Mouse (Mus musculus): ENCODE measurements around the gene Creg2. TPM values are rescaled to one million over a fixed set of nuclear protein-coding genes. Genes with fewer than 3 reads are reported as not detected.
A peak's percentile ranks its signal among the peaks of the same experiment; 100 is the strongest.
"Not testable (repeated sequence)": the region's sequence is repeated elsewhere in the genome, so short reads cannot be mapped to it uniquely, and the experiment has no call there.

The Creg2 gene
- polyA plus RNA-seq, 1 experiment from 2014 or later, result 0.06 TPM

DNA sequence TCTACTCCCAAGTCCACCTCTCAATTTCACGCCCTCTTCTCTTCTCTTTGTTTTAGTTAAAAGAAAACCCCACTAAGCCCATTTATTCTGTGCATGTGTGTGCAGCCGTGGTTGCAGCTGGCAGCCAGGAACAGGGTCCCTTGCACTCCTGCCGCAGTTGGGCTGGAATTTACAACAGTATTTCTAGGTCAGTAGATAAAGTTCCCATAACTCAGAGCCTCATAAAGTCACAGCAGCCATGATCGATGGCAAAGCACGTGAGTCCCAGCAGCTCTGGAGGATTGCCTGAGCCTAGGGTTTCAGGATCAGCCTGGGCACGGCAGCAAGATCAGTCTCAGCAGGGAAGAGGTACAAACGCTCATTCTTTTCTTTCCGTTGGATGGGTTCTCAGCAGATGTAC lies 32.8 kb downstream of the Creg2 start:
- Histone ChIP-seq H3K4me3 (no peak overlapping the region), H3K9ac (no peak overlapping the region), H3K27ac (no peak overlapping the region), H3K4me2 (no peak overlapping the region), H3K4me1 (no peaks in the 10 kb centered on the region), H3K36me3 (no peaks in the 10 kb centered on the region), H3K9me3 (no peaks in the 10 kb centered on the region), H3K27me3 (no peaks in the 10 kb centered on the region)
- WGBS, result 43% methylated on average over 8 of the region's 8 CpGs
- no peak for ATAC-seq (ENCODE audit: borderline replicate concordance, extremely low read depth, low FRiP score, low TSS enrichment)

DNA sequence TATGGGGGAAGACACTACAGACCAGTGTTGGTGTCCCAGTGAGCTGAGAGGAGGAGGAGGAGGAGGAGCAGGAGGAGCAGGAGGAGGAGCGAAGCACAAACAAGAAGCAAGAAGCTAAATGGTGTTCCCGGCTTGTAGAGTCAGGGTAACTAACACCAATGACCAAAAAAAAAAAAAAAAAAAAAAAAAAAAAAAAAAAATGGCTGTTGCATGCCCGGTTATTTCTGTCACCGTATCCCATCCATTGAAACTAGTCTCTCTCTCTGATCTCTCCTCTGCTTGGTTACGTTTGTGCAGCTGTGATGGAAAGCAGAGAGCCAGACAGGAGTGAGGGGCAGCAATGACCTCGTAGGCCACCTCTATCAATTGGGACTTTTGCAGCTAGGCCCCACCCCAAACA lies 35.7 kb downstream of the Creg2 start:
- no peaks in the 10 kb centered on the region for H3K9me3 ChIP-seq
- ATAC-seq (ENCODE audit: borderline replicate concordance, extremely low read depth, low FRiP score, low TSS enrichment), result no peak
- H3K27ac ChIP-seq, result no peak overlapping the region
- 61% methylated on average over 6 of the region's 6 CpGs for WGBS
- no peaks in the 10 kb centered on the region for H3K4me1 ChIP-seq
- no peak overlapping the region for H3K9ac ChIP-seq
- no peaks in the 10 kb centered on the region for H3K36me3 ChIP-seq
- no peaks in the 10 kb centered on the region for H3K27me3 ChIP-seq
- no peak overlapping the region for H3K4me2 ChIP-seq
- H3K4me3 ChIP-seq, result no peak overlapping the region

DNA sequence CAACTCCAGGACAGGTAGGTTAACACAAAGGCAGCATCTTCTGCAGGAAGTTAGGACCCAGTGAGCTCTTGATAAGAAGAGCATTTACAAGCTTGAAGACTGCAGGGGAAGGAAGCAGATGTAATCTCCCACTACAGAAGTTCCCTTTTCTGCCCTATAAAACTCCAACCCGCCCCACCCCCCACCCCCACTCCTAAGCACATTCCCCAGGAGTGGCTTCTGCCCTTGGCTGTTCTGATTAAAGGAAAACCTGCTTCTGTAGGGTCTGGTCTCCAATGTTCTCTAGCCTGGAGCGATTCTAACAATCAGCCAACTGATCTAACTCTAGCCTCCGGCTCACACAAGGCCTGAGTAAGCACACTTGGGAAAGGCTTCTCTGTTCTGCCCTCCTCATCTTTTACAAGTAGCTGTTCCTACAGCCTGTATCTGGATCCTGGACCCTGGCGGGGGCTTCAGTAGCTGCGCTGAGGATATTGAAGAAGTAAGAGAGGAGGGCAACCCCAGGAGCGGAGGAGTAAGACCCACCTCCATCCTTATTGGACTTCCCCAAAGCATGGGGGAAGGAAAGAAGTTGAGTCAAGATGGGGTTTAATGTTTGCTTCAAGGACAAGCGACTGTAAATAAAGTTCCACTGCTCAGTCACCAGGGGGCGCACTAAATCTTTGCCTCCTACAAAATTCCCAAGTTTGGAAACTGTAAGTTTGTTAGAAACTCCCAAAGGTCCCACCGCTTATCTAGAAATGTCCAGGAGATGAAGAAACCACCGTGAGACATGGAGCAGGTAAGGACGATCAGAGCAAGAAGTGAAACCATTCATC lies 36.6 kb downstream of the Creg2 start:
- WGBS, result 22% methylated on average over 11 of the region's 11 CpGs

DNA sequence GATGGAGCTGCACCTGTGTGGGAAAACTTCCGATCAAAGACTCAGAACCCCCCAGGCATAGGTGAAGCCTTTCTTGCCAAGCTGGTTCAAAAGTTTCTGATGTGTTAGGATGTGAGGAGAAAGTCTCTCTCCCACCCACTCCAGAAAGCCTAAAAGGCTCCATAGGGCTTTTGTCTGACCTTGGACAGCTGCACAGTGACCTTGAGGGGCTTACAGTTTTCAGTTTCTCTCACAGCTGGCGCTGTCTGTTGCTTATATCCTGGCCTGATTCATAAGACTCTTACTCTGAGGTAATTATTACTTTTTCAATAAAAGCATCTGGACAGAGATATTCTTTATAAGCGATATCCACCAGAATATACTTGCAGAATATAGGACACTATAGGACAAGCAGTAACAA lies 38.2 kb downstream of the Creg2 start:
- no peak for ATAC-seq (ENCODE audit: borderline replicate concordance, extremely low read depth, low FRiP score, low TSS enrichment)
- WGBS, result 79% methylated on average over 3 of the region's 3 CpGs
- Histone ChIP-seq H3K9me3 (no peaks in the 10 kb centered on the region), H3K9ac (no peak overlapping the region), H3K4me1 (peaks cover 5% of the 10 kb centered on the region; the same call in 1 of the 2 replicates), H3K4me3 (no peak overlapping the region), H3K36me3 (no peaks in the 10 kb centered on the region), H3K4me2 (no peak overlapping the region), H3K27ac (no peak overlapping the region), H3K27me3 (no peaks in the 10 kb centered on the region)

More for the DNA sequence above, 36.6 kb downstream of the Creg2 start:
- Histone ChIP-seq H3K4me1 (no peaks in the 10 kb centered on the region), H3K4me2 (peak overlapping the region; percentile 16; the same call in 1 of the 2 replicates), H3K4me3 (no peak overlapping the region), H3K36me3 (no peaks in the 10 kb centered on the region), H3K9ac (no peak overlapping the region), H3K27ac (no peak overlapping the region), H3K9me3 (no peaks in the 10 kb centered on the region), H3K27me3 (no peaks in the 10 kb centered on the region)
- ATAC-seq (ENCODE audit: borderline replicate concordance, extremely low read depth, low FRiP score, low TSS enrichment), result no peak

DNA sequence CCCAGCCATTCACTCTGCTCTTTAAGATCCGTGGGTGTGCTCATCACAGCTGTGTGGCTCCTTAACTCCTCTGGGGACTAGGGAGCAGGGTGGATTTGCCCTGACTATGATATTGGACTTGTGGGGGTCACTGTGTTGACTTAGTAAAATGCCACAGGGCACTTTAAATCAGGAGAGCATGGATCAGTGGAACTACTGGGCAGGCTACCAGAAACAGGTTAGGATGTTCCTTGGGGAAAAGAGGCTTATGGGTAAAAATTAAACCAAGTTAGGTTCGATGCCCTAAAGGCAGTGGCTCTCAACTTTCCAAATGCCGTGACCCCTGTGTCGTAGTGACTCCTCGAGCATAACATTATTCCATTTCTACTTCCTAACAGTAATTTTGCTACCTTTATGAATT lies 38.8 kb downstream of the Creg2 start:
- ATAC-seq (ENCODE audit: borderline replicate concordance, extremely low read depth, low FRiP score, low TSS enrichment), result no peak
- no peak overlapping the region for H3K27ac ChIP-seq
- 70% methylated on average over 5 of the region's 5 CpGs for WGBS

DNA sequence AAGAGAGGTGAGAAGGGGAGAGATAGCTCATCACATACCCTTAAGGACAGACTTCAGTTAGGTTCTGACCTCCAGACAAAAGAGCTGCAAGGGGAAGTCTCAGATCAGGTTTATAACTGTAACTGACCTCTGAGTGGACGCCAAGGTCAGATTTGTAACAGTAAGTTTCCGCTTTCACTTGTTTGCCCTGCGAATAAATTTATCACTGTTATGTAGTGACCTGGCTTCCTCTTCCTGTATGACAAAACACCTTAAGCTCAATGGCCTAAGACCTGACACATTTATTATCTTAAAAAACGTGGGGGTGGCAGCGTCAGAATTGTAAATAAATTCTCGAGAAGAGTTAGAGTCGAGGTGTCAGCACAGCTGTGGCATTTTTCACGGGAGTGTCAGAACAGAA lies 42.7 kb downstream of the Creg2 start:
- H3K4me1 ChIP-seq, result peaks cover 5% of the 10 kb centered on the region; the same call in 1 of the 2 replicates
- no peaks in the 10 kb centered on the region for H3K9me3 ChIP-seq
- no peak overlapping the region for H3K27ac ChIP-seq
- no peak overlapping the region for H3K4me3 ChIP-seq
- H3K27me3 ChIP-seq, result no peaks in the 10 kb centered on the region
- no peak for ATAC-seq (ENCODE audit: borderline replicate concordance, extremely low read depth, low FRiP score, low TSS enrichment)
- no peak overlapping the region for H3K9ac ChIP-seq
- no peaks in the 10 kb centered on the region for H3K36me3 ChIP-seq
- H3K4me2 ChIP-seq, result no peak overlapping the region
- WGBS, result 31% methylated on average over 8 of the region's 8 CpGs

More for the DNA sequence above, 38.8 kb downstream of the Creg2 start:
- H3K4me1 ChIP-seq, result peaks cover 5% of the 10 kb centered on the region; the same call in 1 of the 2 replicates
- no peaks in the 10 kb centered on the region for H3K9me3 ChIP-seq
- no peak overlapping the region for H3K4me3 ChIP-seq
- H3K27me3 ChIP-seq, result no peaks in the 10 kb centered on the region
- no peak overlapping the region for H3K9ac ChIP-seq
- H3K36me3 ChIP-seq, result no peaks in the 10 kb centered on the region
- H3K4me2 ChIP-seq, result no peak overlapping the region

DNA sequence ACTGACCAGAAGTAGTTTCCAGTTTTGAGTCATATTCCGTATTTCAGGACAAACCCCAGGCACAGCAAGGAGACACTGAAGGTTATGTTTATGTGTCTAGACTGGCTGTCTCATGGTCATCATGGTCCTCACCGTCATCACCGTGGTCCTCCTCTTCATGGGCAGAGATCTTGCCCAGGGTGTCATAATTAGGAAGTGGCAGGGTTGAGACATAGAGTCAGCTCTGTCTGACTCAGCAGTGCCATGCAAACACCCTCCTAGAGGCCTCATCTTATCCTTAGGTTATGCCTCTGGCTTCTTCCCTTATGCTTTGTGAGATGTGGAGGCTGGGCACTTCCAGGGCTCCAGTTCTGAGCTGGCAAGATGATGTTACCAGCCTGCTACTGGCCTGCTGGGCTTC lies 48.8 kb downstream of the Creg2 start:
- Histone ChIP-seq H3K4me1 (no peaks in the 10 kb centered on the region), H3K9me3 (no peaks in the 10 kb centered on the region), H3K36me3 (no peaks in the 10 kb centered on the region), H3K27ac (no peak overlapping the region), H3K9ac (no peak overlapping the region), H3K4me2 (no peak overlapping the region), H3K4me3 (no peak overlapping the region), H3K27me3 (no peaks in the 10 kb centered on the region)
- WGBS, result 97% methylated on average over 3 of the region's 3 CpGs
- ATAC-seq (ENCODE audit: borderline replicate concordance, extremely low read depth, low FRiP score, low TSS enrichment), result no peak

DNA sequence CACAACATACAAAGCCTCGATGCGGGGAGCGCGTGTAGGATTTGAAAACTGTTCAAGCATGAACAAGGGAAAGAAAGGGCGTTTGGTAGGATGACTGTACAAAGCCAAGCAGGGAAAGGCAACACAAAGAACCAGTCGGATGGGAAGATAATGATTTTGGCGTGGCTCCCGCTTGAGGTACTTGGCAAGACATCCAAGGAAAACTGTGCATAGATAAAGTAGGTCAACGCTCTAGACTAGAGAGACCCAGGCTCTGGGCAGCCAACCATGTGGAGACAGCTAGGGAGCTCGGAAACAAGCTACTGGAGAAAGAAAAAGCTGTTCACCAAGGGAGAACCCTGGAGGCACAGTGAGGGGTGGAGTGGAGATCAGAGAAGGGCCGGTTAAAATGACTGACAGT lies 52.5 kb downstream of the Creg2 start:
- Histone ChIP-seq H3K4me1 (no peaks in the 10 kb centered on the region), H3K27ac (no peak overlapping the region), H3K36me3 (no peaks in the 10 kb centered on the region), H3K4me2 (no peak overlapping the region), H3K9ac (no peak overlapping the region), H3K4me3 (no peak overlapping the region), H3K27me3 (no peaks in the 10 kb centered on the region), H3K9me3 (no peaks in the 10 kb centered on the region)
- no peak for ATAC-seq (ENCODE audit: borderline replicate concordance, extremely low read depth, low FRiP score, low TSS enrichment)
- WGBS, result 66% methylated on average over 11 of the region's 11 CpGs

DNA sequence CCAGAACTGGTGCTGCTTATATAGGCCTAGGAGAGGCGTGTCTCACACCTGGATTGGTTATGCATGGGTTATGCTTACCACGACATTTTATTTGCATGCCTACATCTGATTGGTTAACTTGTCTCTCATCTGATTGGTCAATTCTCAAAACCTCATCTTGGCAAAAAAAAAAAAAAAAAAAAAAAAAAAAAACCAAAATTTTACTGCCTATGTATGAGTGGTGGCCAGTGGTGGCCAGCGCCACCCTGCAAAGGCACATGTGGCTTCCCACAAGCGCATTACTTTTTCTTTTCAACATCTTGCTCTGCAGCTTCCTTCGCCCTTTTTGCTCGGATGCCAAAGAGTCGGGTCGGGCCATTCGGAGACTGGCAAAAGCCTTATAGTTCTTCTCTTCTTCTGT lies 54.1 kb downstream of the Creg2 start:
- H3K27me3 ChIP-seq; H3K4me2 ChIP-seq; H3K4me3 ChIP-seq; H3K4me1 ChIP-seq; H3K36me3 ChIP-seq; H3K9ac ChIP-seq; H3K9me3 ChIP-seq; H3K27ac ChIP-seq; ATAC-seq (ENCODE audit: borderline replicate concordance, extremely low read depth, low FRiP score, low TSS enrichment): not testable (repeated sequence)
- WGBS, result 92% methylated on average over 9 of the region's 9 CpGs

DNA sequence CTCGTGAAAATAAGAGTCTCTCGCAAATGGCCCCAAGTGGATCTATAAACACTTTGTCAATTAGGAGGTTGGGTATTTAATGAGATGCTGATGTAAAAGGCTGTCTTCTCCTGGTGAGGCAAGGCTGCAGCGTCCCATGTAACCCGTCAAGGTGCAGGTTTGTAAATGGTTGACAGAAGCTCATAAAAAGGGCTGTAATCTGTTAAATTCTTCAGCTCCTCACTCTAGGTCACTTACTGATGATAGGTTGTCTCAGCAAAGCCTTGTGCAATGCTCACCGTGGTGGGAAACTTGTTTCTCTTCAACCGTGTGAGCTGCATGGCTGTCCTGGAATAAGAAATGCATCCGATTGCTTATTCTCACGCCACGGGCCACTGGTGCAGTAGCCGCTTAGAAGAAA lies 57.4 kb downstream of the Creg2 start:
- WGBS, result 73% methylated on average over 10 of the region's 10 CpGs
- ATAC-seq (ENCODE audit: borderline replicate concordance, extremely low read depth, low FRiP score, low TSS enrichment), result no peak

DNA sequence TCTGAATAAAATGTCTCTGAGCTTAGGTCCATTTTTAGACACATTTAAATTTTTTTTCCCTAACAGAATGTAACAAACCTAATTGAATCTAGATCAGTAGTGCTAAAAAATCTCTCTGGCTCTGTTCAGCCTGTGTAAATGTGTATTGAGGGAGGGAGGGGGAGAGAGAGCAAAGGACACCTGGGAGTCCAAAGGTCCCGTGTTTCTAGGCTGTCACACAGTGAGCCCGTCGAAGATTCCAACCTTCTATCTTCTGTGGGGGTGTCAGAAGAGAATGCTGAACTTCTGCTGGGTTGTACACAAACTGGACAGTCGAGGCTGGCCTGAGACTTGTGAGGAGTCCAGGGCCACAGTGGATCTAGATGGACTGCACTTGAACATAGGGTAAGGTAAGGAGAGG lies 59.2 kb downstream of the Creg2 start:
- no peaks in the 10 kb centered on the region for H3K4me1 ChIP-seq
- no peak overlapping the region for H3K4me3 ChIP-seq
- WGBS, result 43% methylated on average over 4 of the region's 4 CpGs
- no peak overlapping the region for H3K4me2 ChIP-seq
- ATAC-seq (ENCODE audit: borderline replicate concordance, extremely low read depth, low FRiP score, low TSS enrichment), result no peak
- no peak overlapping the region for H3K27ac ChIP-seq
- no peaks in the 10 kb centered on the region for H3K27me3 ChIP-seq
- H3K9me3 ChIP-seq, result no peaks in the 10 kb centered on the region
- H3K9ac ChIP-seq, result no peak overlapping the region
- H3K36me3 ChIP-seq, result no peaks in the 10 kb centered on the region

More for the DNA sequence above, 57.4 kb downstream of the Creg2 start:
- H3K9ac ChIP-seq, result no peak overlapping the region
- H3K9me3 ChIP-seq, result no peaks in the 10 kb centered on the region
- H3K4me2 ChIP-seq, result no peak overlapping the region
- no peaks in the 10 kb centered on the region for H3K27me3 ChIP-seq
- no peak overlapping the region for H3K4me3 ChIP-seq
- H3K4me1 ChIP-seq, result no peaks in the 10 kb centered on the region
- H3K27ac ChIP-seq, result no peak overlapping the region
- H3K36me3 ChIP-seq, result no peaks in the 10 kb centered on the region

DNA sequence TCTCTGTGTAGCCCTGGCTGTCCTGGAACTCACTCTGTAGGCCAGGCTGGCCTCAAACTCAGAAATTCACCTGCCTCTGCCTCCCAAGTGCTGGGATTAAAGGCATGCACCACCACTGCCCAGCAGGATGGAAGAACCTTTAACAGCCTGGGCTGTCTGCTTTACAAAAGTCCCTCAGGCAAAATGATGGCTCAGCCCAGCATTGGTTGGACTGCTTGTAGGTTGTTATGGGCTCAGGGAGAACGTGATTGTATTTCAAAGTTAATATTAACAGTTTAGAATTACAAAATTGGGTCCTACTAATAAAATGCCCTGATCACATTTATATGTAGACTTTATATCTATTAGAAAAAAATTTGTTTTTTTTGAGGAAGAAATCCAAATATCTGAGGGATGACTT lies 59.7 kb downstream of the Creg2 start:
- not testable (repeated sequence) for H3K9ac ChIP-seq; H3K4me1 ChIP-seq; H3K4me3 ChIP-seq; H3K27me3 ChIP-seq; H3K27ac ChIP-seq; H3K4me2 ChIP-seq; H3K9me3 ChIP-seq; H3K36me3 ChIP-seq; ATAC-seq (ENCODE audit: borderline replicate concordance, extremely low read depth, low FRiP score, low TSS enrichment)
- WGBS, result 69% methylated on average over 1 of the region's 1 CpGs
